Mouse (Mus musculus) kidney, embryonic 15.5 days (tissue): ENCODE results near the gene Tmem242. TPM values are rescaled to one million over a fixed set of nuclear protein-coding genes. Genes with fewer than 3 reads are reported as not detected.

Experiments used
- ATAC-seq: fragments of 200-750 bp; cut with Nextera tagmentation; replicated peaks from 2 replicates; pipeline ENCODE4 v1.8.0; 2017; ENCODE audit warnings: moderate TSS enrichment; ENCODE audit not compliant: low FRiP score
- H3K27ac ChIP-seq: fragments of 300-500 bp; sonication (generic); 2 replicates; pipeline ENCODE4 v1.5.1; 2015; ENCODE audit warnings: mild to moderate bottlenecking, inconsistent platforms
- H3K27me3 ChIP-seq: fragments of 300-500 bp; sonication (generic); 2 replicates; pipeline ENCODE4 v1.6.1; 2015; ENCODE audit warnings: inconsistent platforms
- H3K36me3 ChIP-seq: fragments of 300-500 bp; sonication (generic); 2 replicates; pipeline ENCODE4 v1.6.1; 2015; ENCODE audit warnings: inconsistent platforms
- H3K4me1 ChIP-seq: fragments of 300-500 bp; sonication (generic); 2 replicates; pipeline ENCODE4 v1.6.1; 2015; ENCODE audit warnings: inconsistent platforms
- H3K4me2 ChIP-seq: fragments of 300-500 bp; sonication (generic); 2 replicates; pipeline ENCODE4 v1.6.1; 2015; ENCODE audit warnings: moderate library complexity, mild to moderate bottlenecking, inconsistent platforms
- H3K4me3 ChIP-seq: fragments of 300-500 bp; sonication (generic); replicated peaks from 2 replicates; pipeline ENCODE4 v1.5.1; 2015; ENCODE audit warnings: mild to moderate bottlenecking, inconsistent platforms
- H3K9ac ChIP-seq: fragments of 300-500 bp; sonication (generic); 2 replicates; pipeline ENCODE4 v1.6.1; 2015; ENCODE audit warnings: mild to moderate bottlenecking, inconsistent platforms
- H3K9me3 ChIP-seq: fragments of 300-500 bp; sonication (generic); replicated peaks from 2 replicates; pipeline ENCODE4 v1.6.1; 2016; ENCODE audit warnings: inconsistent platforms
- WGBS: fragments of 180-500 bp; shearing (Covaris S2); methylation state at CpG from one replicate; pipeline ENCODE4 v1.1.7; 2015; ENCODE audit warnings: mixed read lengths; 5-methylcytosine and 5-hydroxymethylcytosine counted together
- microRNA-seq: library from miRNA; unstranded; fragments of <30 nt; microRNA quantifications from one replicate; pipeline ENCODE4, GENCODE M21; 2016
- polyA plus RNA-seq: library from polyadenylated mRNA; unstranded; fragments of >200 nt; fragmentation: Nextera tagmentation; extraction: Ambion mirVana; gene quantifications from 2 replicates; pipeline ENCODE4 v1.2.1, GENCODE M21; 2015

Tmem242 gene
- polyA plus RNA-seq, 1 experiment from 2014 or later: 140 TPM

GRCm38 (mm10) chr17:5371032-5371431 lies 69.0 kb downstream of the Tmem242 start:
- Histone ChIP-seq H3K4me2 (no peak overlapping the region), H3K27me3 (no peaks in the 10 kb centered on the region), H3K36me3 (no peaks in the 10 kb centered on the region), H3K9ac (no peak overlapping the region), H3K4me1 (peaks cover 1% of the 10 kb centered on the region; the same call in 1 of the 2 replicates), H3K27ac (no peak overlapping the region), H3K4me3 (no peak overlapping the region), H3K9me3 (no peaks in the 10 kb centered on the region)
- 68% methylated on average over 4 of the region's 4 CpGs for WGBS
- ATAC-seq: no peak

GRCm38 (mm10) chr17:5365992-5366398 lies 74.1 kb downstream of the Tmem242 start:
- no peak for ATAC-seq
- H3K9ac ChIP-seq: no peak overlapping the region
- no peak overlapping the region for H3K4me2 ChIP-seq
- H3K27me3 ChIP-seq: no peaks in the 10 kb centered on the region
- no peaks in the 10 kb centered on the region for H3K9me3 ChIP-seq
- H3K4me1 ChIP-seq: peaks cover 5% of the 10 kb centered on the region; the same call in 1 of the 2 replicates
- WGBS: 21% methylated on average over 8 of the region's 8 CpGs
- no peaks in the 10 kb centered on the region for H3K36me3 ChIP-seq
- no peak overlapping the region for H3K4me3 ChIP-seq
- no peak overlapping the region for H3K27ac ChIP-seq

Small RNA genes lying within 50 kb of the gene (microRNA-seq; reads per million reads assigned to microRNA genes)
- not detected for gene Gm22475

Other genes with a start within 250 kb of the Tmem242 start
- not detected in 2 replicates for gene Ldhal6b, start 21.5 kb downstream of the Tmem242 start, polyA plus RNA-seq
- 2.5 and 3.3 TPM in 2 replicates for gene Zdhhc14, start 52.3 kb upstream of the Tmem242 start, polyA plus RNA-seq